Comparison of ENCODE assay signal across 8 mouse cellular contexts in genomic region chr8:90955761-90956136, GRCm38 (mm10).
DNase-seq lines count a peak whose midpoint lies in the region; ATAC-seq and TF ChIP-seq lines count a peak whose summit lies in the region.

No protein-coding gene starts in this region.

- H3K27ac ChIP-seq in heart, embryonic 12.5 days (ENCODE audit: poor library complexity, severe bottlenecking): peak overlapping the region; percentile 99
- H3K27ac ChIP-seq in ES-Bruce4 (ENCODE audit: insufficient read depth, low read length): no peak overlapping the region; the same call in 1 of the 2 replicates
- peak overlapping the region; percentile 99 for H3K27ac ChIP-seq in forebrain, embryonic 16.5 days (ENCODE audit: low read length)
- peak overlapping the region; percentile 89 for H3K27ac ChIP-seq in liver, embryonic 16.5 days (ENCODE audit: low read length)

- TF ChIP-seq CTCF in ES-Bruce4 (IDR thresholded peaks at IDR 0.05; ENCODE audit: low read depth, low read length): no peak

- no peaks in the 10 kb centered on the region for H3K27me3 ChIP-seq in heart, embryonic 12.5 days (replicated peaks)
- H3K27me3 ChIP-seq in ES-Bruce4 (ENCODE audit: control insufficient read depth, insufficient read depth, low read length, poor library complexity, severe bottlenecking): no peaks in the 10 kb centered on the region
- no peaks in the 10 kb centered on the region for H3K27me3 ChIP-seq in forebrain, embryonic 16.5 days (replicated peaks; ENCODE audit: control insufficient read depth, insufficient read depth, low read length)
- no peaks in the 10 kb centered on the region for H3K27me3 ChIP-seq in liver, embryonic 16.5 days (ENCODE audit: control insufficient read depth, insufficient read depth, low read depth, low read length)

- H3K9ac ChIP-seq in heart, embryonic 12.5 days: no peak overlapping the region; the same call in 1 of the 2 replicates
- peak overlapping the region; percentile 75 for H3K9ac ChIP-seq in ES-Bruce4 (ENCODE audit: low read depth, poor library complexity, severe bottlenecking)
- H3K9ac ChIP-seq in forebrain, embryonic 16.5 days (replicated peaks; ENCODE audit: low read depth, low read length): peak overlapping the region; percentile 80
- peak overlapping the region; percentile 49 for H3K9ac ChIP-seq in liver, embryonic 16.5 days (ENCODE audit: low read depth, low read length)

- intact Hi-C loops in heart, postnatal 14 days (cut with DNase I): loop anchor here (1.0 to 2.0 kb wide), 2 partner anchors 47 to 127 kb away; partner anchors contain the start of gene Chd9

- no peak for TF ChIP-seq EP300 in ES-Bruce4 (IDR thresholded peaks at IDR 0.05; ENCODE audit: insufficient read depth, low read depth, low read length)

- H3K4me3 ChIP-seq in heart, embryonic 12.5 days: peak overlapping the region; percentile 52
- no peak overlapping the region for H3K4me3 ChIP-seq in ES-Bruce4 (ENCODE audit: low read depth, low read length)
- H3K4me3 ChIP-seq in forebrain, embryonic 16.5 days (replicated peaks; ENCODE audit: low read length): peak overlapping the region; percentile 64
- peak overlapping the region; percentile 49 for H3K4me3 ChIP-seq in liver, embryonic 16.5 days (ENCODE audit: low read depth, low read length)

- no peak for TF ChIP-seq POLR2A in ES-Bruce4 (IDR thresholded peaks at IDR 0.05; ENCODE audit: insufficient read depth, low read length)

- no peak for DNase-seq in heart, postnatal 14 days
- DNase-seq in frontal cortex, postnatal 36 days (ENCODE audit: low spot score in 2 of 2): no peak
- DNase-seq in layer of hippocampus, adult 9-11 months: no peak
- DNase-seq in spleen, postnatal 10 days (ENCODE audit: low spot score in 2 of 2): no peak

- peak overlapping the region; percentile 68 for H3K4me2 ChIP-seq in heart, embryonic 12.5 days
- peak overlapping the region; percentile 94 for H3K4me2 ChIP-seq in forebrain, embryonic 16.5 days (ENCODE audit: low read length)
- H3K4me2 ChIP-seq in liver, embryonic 16.5 days (ENCODE audit: low read depth, low read length): peak overlapping the region; percentile 75

- no peak for ATAC-seq in heart, embryonic 12.5 days (ENCODE audit: insufficient number of reproducible peaks, low FRiP score)
- no peak for ATAC-seq in forebrain, embryonic 16.5 days
- no peak for ATAC-seq in liver, embryonic 16.5 days (ENCODE audit: low read depth)

- H3K36me3 ChIP-seq in heart, embryonic 12.5 days: peaks cover 7% of the 10 kb centered on the region; the same call in 1 of the 2 replicates
- H3K36me3 ChIP-seq in ES-Bruce4 (ENCODE audit: control insufficient read depth, insufficient read depth, low read length, poor library complexity, severe bottlenecking): peaks cover 19% of the 10 kb centered on the region
- no peaks in the 10 kb centered on the region for H3K36me3 ChIP-seq in forebrain, embryonic 16.5 days (ENCODE audit: control insufficient read depth, insufficient read depth)
- H3K36me3 ChIP-seq in liver, embryonic 16.5 days (ENCODE audit: control insufficient read depth, insufficient read depth): no peaks in the 10 kb centered on the region

- no peaks in the 10 kb centered on the region for H3K9me3 ChIP-seq in heart, embryonic 12.5 days (replicated peaks)
- H3K9me3 ChIP-seq in ES-Bruce4 (replicated peaks; ENCODE audit: control insufficient read depth, insufficient read depth, low read length, poor library complexity, severe bottlenecking): no peaks in the 10 kb centered on the region
- H3K9me3 ChIP-seq in forebrain, embryonic 16.5 days (ENCODE audit: control insufficient read depth, low read length): no peaks in the 10 kb centered on the region
- no peaks in the 10 kb centered on the region for H3K9me3 ChIP-seq in liver, embryonic 16.5 days (replicated peaks; ENCODE audit: control insufficient read depth, low read length)

- peaks cover 11% of the 10 kb centered on the region for H3K4me1 ChIP-seq in heart, embryonic 12.5 days (replicated peaks)
- H3K4me1 ChIP-seq in ES-Bruce4 (ENCODE audit: control insufficient read depth, insufficient read depth, low read length): peaks cover 2% of the 10 kb centered on the region
- H3K4me1 ChIP-seq in forebrain, embryonic 16.5 days (replicated peaks; ENCODE audit: control insufficient read depth, insufficient read depth, low read length): peaks cover 21% of the 10 kb centered on the region
- peaks cover 3% of the 10 kb centered on the region for H3K4me1 ChIP-seq in liver, embryonic 16.5 days (ENCODE audit: control insufficient read depth, low read depth, low read length)
